Mouse (Mus musculus): ENCODE results near the gene Ubr3. TPM values are rescaled to one million over a fixed set of nuclear protein-coding genes. Genes with fewer than 3 reads are reported as not detected.
A peak's percentile ranks its signal among the peaks of the same experiment; 100 is the strongest.

Ubr3 gene
- 32.5 and 35.1 TPM in 2 replicates for total RNA-seq (2014; rRNA removed)
- 15.3 and 17.5 TPM in 2 replicates for polyA plus RNA-seq (2015; fragmentation: Nextera tagmentation; extraction: Ambion mirVana)

- Histone ChIP-seq H3K9ac (replicated peaks; ENCODE audit: low read length) (peak within 1 kb of the TSS; percentile 100), H3K9me3 (ENCODE audit: low read length) (no peaks in the 10 kb centered on the region), H3K36me3 (ENCODE audit: insufficient read depth, low read length) (no peaks in the 10 kb centered on the region), H3K27ac (peak within 1 kb of the TSS; percentile 99), H3K27me3 (ENCODE audit: insufficient read depth, low read length) (no peaks in the 10 kb centered on the region), H3K4me1 (ENCODE audit: insufficient read depth, low read length) (0 out of 2 replicates have a peak, but pooled peaks cover 3% of the 10 kb centered on the region), H3K4me3 (ENCODE audit: low read length) (peak within 1 kb of the TSS; percentile 99), H3K4me2 (ENCODE audit: low read depth, low read length) (peak within 1 kb of the TSS; percentile 85)
- peak; percentile 100 for ATAC-seq
- no peak for TF ChIP-seq CTCF (IDR thresholded peaks at IDR 0.05; ENCODE audit: low read depth)
- DNase-seq (ENCODE audit: low spot score) = peak; percentile 98
- WGBS = under 1% methylated on average over 59 of the region's 65 CpGs
Measured at GRCm38 (mm10) chr2:69897039-69897617, at the start of gene Ubr3. Ubr3 (plus strand) TSS chr2:69897246.

- Histone ChIP-seq H3K4me2 (ENCODE audit: low read depth, low read length) (no peak overlapping the region), H3K9ac (replicated peaks; ENCODE audit: low read length) (no peak overlapping the region), H3K27ac (no peak overlapping the region), H3K4me3 (ENCODE audit: low read length) (no peak overlapping the region), H3K4me1 (ENCODE audit: insufficient read depth, low read length) (no peaks in the 10 kb centered on the region), H3K27me3 (ENCODE audit: insufficient read depth, low read length) (no peaks in the 10 kb centered on the region), H3K9me3 (ENCODE audit: low read length) (no peaks in the 10 kb centered on the region), H3K36me3 (ENCODE audit: insufficient read depth, low read length) (no peaks in the 10 kb centered on the region)
- TF ChIP-seq CTCF (IDR thresholded peaks at IDR 0.05; ENCODE audit: low read depth) = no peak
- ATAC-seq (no peak), DNase-seq (ENCODE audit: low spot score) (peak; percentile 20)
- 56% methylated on average over 6 of the region's 6 CpGs for WGBS
Measured at GRCm38 (mm10) chr2:69849215-69849614, 47.8 kb upstream of the Ubr3 start.

GRCm38 (mm10) chr2:69851427-69852058 is 45.5 kb upstream of the Ubr3 start:
- WGBS = 75% methylated on average over 2 of the region's 2 CpGs
- H3K4me2 ChIP-seq (ENCODE audit: low read depth, low read length) = no peak overlapping the region
- ATAC-seq (no peak), DNase-seq (ENCODE audit: low spot score) (no peak)
- no peaks in the 10 kb centered on the region for H3K36me3 ChIP-seq (ENCODE audit: insufficient read depth, low read length)
- no peak overlapping the region for H3K9ac ChIP-seq (replicated peaks; ENCODE audit: low read length)
- peak; percentile 8; the same call in 1 of the 2 replicates for TF ChIP-seq CTCF (IDR thresholded peaks at IDR 0.05; ENCODE audit: low read depth)
- H3K4me3 ChIP-seq (ENCODE audit: low read length) = no peak overlapping the region
- no peaks in the 10 kb centered on the region for H3K27me3 ChIP-seq (ENCODE audit: insufficient read depth, low read length)
- no peaks in the 10 kb centered on the region for H3K4me1 ChIP-seq (ENCODE audit: insufficient read depth, low read length)
- no peak overlapping the region for H3K27ac ChIP-seq
- no peaks in the 10 kb centered on the region for H3K9me3 ChIP-seq (ENCODE audit: low read length)

- DNase-seq (ENCODE audit: low spot score) (no peak), ATAC-seq (no peak)
- H3K4me3 ChIP-seq (ENCODE audit: low read length) = no peak overlapping the region
- H3K27ac ChIP-seq = no peak overlapping the region
- WGBS = 66% methylated on average over 8 of the region's 8 CpGs
- TF ChIP-seq CTCF (IDR thresholded peaks at IDR 0.05; ENCODE audit: low read depth) = peak; percentile 24
- H3K9me3 ChIP-seq (ENCODE audit: low read length) = no peaks in the 10 kb centered on the region
- H3K27me3 ChIP-seq (ENCODE audit: insufficient read depth, low read length) = no peaks in the 10 kb centered on the region
- no peaks in the 10 kb centered on the region for H3K36me3 ChIP-seq (ENCODE audit: insufficient read depth, low read length)
- H3K9ac ChIP-seq (replicated peaks; ENCODE audit: low read length) = no peak overlapping the region
- no peaks in the 10 kb centered on the region for H3K4me1 ChIP-seq (ENCODE audit: insufficient read depth, low read length)
- no peak overlapping the region for H3K4me2 ChIP-seq (ENCODE audit: low read depth, low read length)
Measured at GRCm38 (mm10) chr2:69856392-69856791, 40.7 kb upstream of the Ubr3 start.

- no peak for DNase-seq (ENCODE audit: low spot score)
Measured at GRCm38 (mm10) chr2:69857882-69858281, 39.2 kb upstream of the Ubr3 start.

GRCm38 (mm10) chr2:69860972-69861452 is 36.0 kb upstream of the Ubr3 start:
- DNase-seq (ENCODE audit: low spot score) (no peak), ATAC-seq (peak; percentile 55)
- WGBS = 8% methylated on average over 13 of the region's 13 CpGs
- no peaks in the 10 kb centered on the region for H3K4me1 ChIP-seq (ENCODE audit: insufficient read depth, low read length)
- no peaks in the 10 kb centered on the region for H3K9me3 ChIP-seq (ENCODE audit: low read length)
- peak overlapping the region; percentile 100 for H3K4me3 ChIP-seq (ENCODE audit: low read length)
- no peaks in the 10 kb centered on the region for H3K36me3 ChIP-seq (ENCODE audit: insufficient read depth, low read length)
- peak overlapping the region; percentile 88 for H3K4me2 ChIP-seq (ENCODE audit: low read depth, low read length)
- H3K27me3 ChIP-seq (ENCODE audit: insufficient read depth, low read length) = no peaks in the 10 kb centered on the region
- peak overlapping the region; percentile 36; the same call in 1 of the 2 replicates for H3K9ac ChIP-seq (replicated peaks; ENCODE audit: low read length)
- H3K27ac ChIP-seq = peak overlapping the region; percentile 94
- no peak for TF ChIP-seq CTCF (IDR thresholded peaks at IDR 0.05; ENCODE audit: low read depth)

More at GRCm38 (mm10) chr2:69857882-69858281, 39.2 kb upstream of the Ubr3 start:
- Histone ChIP-seq H3K27ac (no peak overlapping the region), H3K9ac (replicated peaks; ENCODE audit: low read length) (no peak overlapping the region), H3K4me3 (ENCODE audit: low read length) (no peak overlapping the region), H3K36me3 (ENCODE audit: insufficient read depth, low read length) (no peaks in the 10 kb centered on the region), H3K4me1 (ENCODE audit: insufficient read depth, low read length) (no peaks in the 10 kb centered on the region), H3K27me3 (ENCODE audit: insufficient read depth, low read length) (no peaks in the 10 kb centered on the region), H3K9me3 (ENCODE audit: low read length) (no peaks in the 10 kb centered on the region), H3K4me2 (ENCODE audit: low read depth, low read length) (no peak overlapping the region)
- ATAC-seq = no peak
- WGBS = 69% methylated on average over 1 of the region's 1 CpGs
- TF ChIP-seq CTCF (IDR thresholded peaks at IDR 0.05; ENCODE audit: low read depth) = peak; percentile 29

Data from hindbrain, postnatal 0 days (tissue).